Mouse (Mus musculus): ENCODE measurements at regions not wholly inside any gene's neighbourhood (a gene's known extent, or its start where the extent isn't known, plus 50 kb on each side); places are given as distances from the start of the nearest gene placed in this dataset.

- TF ChIP-seq BHLHE40 (IDR thresholded peaks at IDR 0.05; ENCODE audit: borderline replicate concordance, low read depth, low read length) (no peak), USF1 (IDR thresholded peaks at IDR 0.05; ENCODE audit: low read depth, low read length) (no peak), ZKSCAN1 (IDR thresholded peaks at IDR 0.05; ENCODE audit: low read depth, low read length) (no peak), POLR2A (IDR thresholded peaks at IDR 0.05; ENCODE audit: control insufficient read depth in 1 of 2, insufficient read depth in 1 of 2, low read depth in 1 of 2, low read length in 2 of 2, poor library complexity in 1 of 2) (no peak; a peak in 1 of 4 replicates), CTCF (IDR thresholded peaks at IDR 0.05 in 2 of 3, conservative IDR thresholded peaks at IDR 0.05 in 1 of 3; ENCODE audit: control insufficient read depth in 1 of 3, insufficient read depth in 1 of 3, low read depth in 2 of 3, low read length in 3 of 3, poor library complexity in 1 of 3, severe bottlenecking in 1 of 3) (peak; percentile 82 to 89 (median 88)), ZNF384 (IDR thresholded peaks at IDR 0.05; ENCODE audit: low read depth, low read length) (0 out of 2 replicates have a peak, but pooled peaks have one; percentile 22), MAFK (IDR thresholded peaks at IDR 0.05; ENCODE audit: borderline replicate concordance, low read depth, low read length) (no peak), GATA1 (IDR thresholded peaks at IDR 0.05; ENCODE audit: low read depth, low read length) (no peak), E2F4 (IDR thresholded peaks at IDR 0.05; ENCODE audit: borderline replicate concordance, low read depth, low read length) (no peak), EP300 (IDR thresholded peaks at IDR 0.05; ENCODE audit: low read depth in 1 of 2, low read length in 2 of 2) (no peak), NRF1 (IDR thresholded peaks at IDR 0.05; ENCODE audit: insufficient read depth, low read depth, low read length, poor library complexity, severe bottlenecking) (peak; percentile 62), MAZ (IDR thresholded peaks at IDR 0.05; ENCODE audit: low read depth, low read length) (no peak)
Observed at GRCm38 (mm10) chr7:84779276-84779825, 74.0 kb upstream of the Olfr291 start.
